Mouse (Mus musculus) small intestine, adult 2 months (tissue): ENCODE data around the gene Asb15.

Experiments used
- CTCF ChIP-seq: fragments of 200-500 bp; IDR thresholded peaks from 2 replicates; pipeline ENCODE4 v1.5.1; 2012; ENCODE audit warnings: low read depth, mild to moderate bottlenecking, control low read depth, inconsistent platforms, low read length, moderate library complexity, mixed read lengths; ENCODE audit not compliant: insufficient replicate concordance, insufficient read length; ENCODE audit errors: extremely low read depth
- POLR2A ChIP-seq: fragments of 200-500 bp; IDR thresholded peaks from 2 replicates; pipeline ENCODE4 v1.6.1; 2012; ENCODE audit warnings: low read depth, mild to moderate bottlenecking, control low read depth, inconsistent platforms, low read length, moderate library complexity

- TF ChIP-seq CTCF: no peak
- TF ChIP-seq POLR2A: no peak
These were observed 4.9 kb downstream of the Asb15 start for GRCm38 (mm10) chr6:24532804-24533203.
